Mouse (Mus musculus) embryonic facial prominence, embryonic 11.5 days (tissue): ENCODE measurements around the gene Zswim9. TPM values are rescaled to one million over a fixed set of nuclear protein-coding genes. Genes with fewer than 3 reads are reported as not detected.

ENCODE experiments used
- ATAC-seq: fragments of 200-750 bp; cut with Nextera tagmentation; replicated peaks from 2 replicates; pipeline ENCODE4 v1.8.0; 2017; ENCODE audit warnings: low read depth; ENCODE audit not compliant: insufficient number of reproducible peaks, low FRiP score, low TSS enrichment
- DNase-seq: peaks from one replicate; pipeline ENCODE4 v3.0.0-alpha.2; 2015; ENCODE audit warnings: low spot score
- H3K27ac ChIP-seq: fragments of 300-500 bp; sonication (generic); replicated peaks from 2 replicates; pipeline ENCODE4 v1.5.1; 2014; ENCODE audit warnings: mild to moderate bottlenecking, low read depth, low read length, control low read depth
- H3K27me3 ChIP-seq: fragments of 300-500 bp; sonication (generic); 2 replicates; pipeline ENCODE4 v1.6.1; 2014; ENCODE audit warnings: mild to moderate bottlenecking, low read length, moderate library complexity, mixed read lengths; ENCODE audit not compliant: control insufficient read depth, insufficient read depth
- H3K36me3 ChIP-seq: fragments of 300-500 bp; sonication (generic); replicated peaks from 2 replicates; pipeline ENCODE4 v1.6.1; 2014; ENCODE audit warnings: low read depth, mild to moderate bottlenecking, low read length, moderate library complexity, mixed read lengths; ENCODE audit not compliant: control insufficient read depth, insufficient read depth
- H3K4me1 ChIP-seq: fragments of 300-500 bp; sonication (generic); 2 replicates; pipeline ENCODE4 v1.6.1; 2014; ENCODE audit warnings: low read length, mixed read lengths; ENCODE audit not compliant: control insufficient read depth, insufficient read depth
- H3K4me2 ChIP-seq: fragments of 300-500 bp; sonication (generic); 2 replicates; pipeline ENCODE4 v1.6.1; 2014; ENCODE audit warnings: low read depth, mild to moderate bottlenecking, control low read depth, low read length, moderate library complexity
- H3K4me3 ChIP-seq: fragments of 300-500 bp; sonication (generic); 2 replicates; pipeline ENCODE4 v1.5.1; 2014; ENCODE audit warnings: low read depth, low read length, control low read depth
- H3K9ac ChIP-seq: fragments of 300-500 bp; sonication (generic); replicated peaks from 2 replicates; pipeline ENCODE4 v1.6.1; 2014; ENCODE audit warnings: mild to moderate bottlenecking, control low read depth, low read length
- H3K9me3 ChIP-seq: fragments of 300-500 bp; sonication (generic); replicated peaks from 2 replicates; pipeline ENCODE4 v1.6.1; 2016; ENCODE audit warnings: mild to moderate bottlenecking, low read length, inconsistent platforms, mixed read lengths; ENCODE audit not compliant: control insufficient read depth
- WGBS: fragments of 180-500 bp; shearing (Covaris S2); extraction: QIAGEN DNeasy Blood & Tissue Kit; methylation state at CpG from one replicate; pipeline ENCODE4 v1.1.7; 2014; 5-methylcytosine and 5-hydroxymethylcytosine counted together
- polyA plus RNA-seq: library from polyadenylated mRNA; unstranded; fragments of >200 nt; fragmentation: Nextera tagmentation; extraction: Ambion mirVana; gene quantifications from 2 replicates; pipeline ENCODE4 v1.2.1, GENCODE M21; 2014

The Zswim9 gene
- polyA plus RNA-seq, 1 experiment from 2014 or later: 5.0 TPM

DNA sequence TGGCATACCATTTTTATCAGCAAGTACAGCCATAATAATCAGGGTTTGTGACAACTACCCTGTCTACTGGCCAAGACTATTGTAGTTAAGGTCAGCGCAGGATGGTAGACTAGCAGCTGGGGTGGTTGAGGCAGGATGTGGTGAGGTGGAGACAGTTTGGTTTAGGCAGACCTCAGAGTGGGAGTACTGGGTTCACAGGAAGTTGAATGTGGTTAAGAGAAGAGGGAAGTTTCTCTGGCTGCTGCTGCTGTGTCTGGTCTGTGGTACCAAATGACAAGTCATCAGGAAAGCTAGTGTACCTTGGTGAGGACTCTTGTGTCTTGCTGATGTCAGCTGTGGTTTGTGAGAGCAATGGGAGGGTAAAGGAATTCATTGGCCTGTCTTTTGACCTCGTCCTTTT is 24.3 kb upstream of the Zswim9 start:
- Histone ChIP-seq H3K9ac (no peak overlapping the region), H3K36me3 (peaks cover 14% of the 10 kb centered on the region)

DNA sequence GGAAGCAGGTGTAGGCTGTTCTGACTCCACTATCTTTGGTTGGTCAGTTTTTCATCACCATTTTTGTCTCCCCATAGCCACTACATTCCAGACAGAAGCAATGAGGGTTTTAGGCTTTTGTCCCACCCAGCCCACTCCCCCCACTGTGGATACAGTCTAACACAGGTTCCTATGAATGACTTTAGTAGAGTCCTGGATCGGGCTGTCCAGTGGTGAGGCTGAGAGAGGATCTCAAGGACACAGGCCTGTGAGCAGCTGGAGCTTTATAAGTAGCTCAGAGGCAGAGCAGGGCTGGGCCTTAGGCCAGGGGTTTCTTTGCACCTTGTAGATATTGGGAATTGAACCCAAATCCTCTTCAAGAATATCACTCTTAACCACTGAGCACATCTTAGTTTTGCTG is 23.1 kb upstream of the Zswim9 start:
- no peak for DNase-seq
- 88% methylated on average over 1 of the region's 1 CpGs for WGBS
- Histone ChIP-seq H3K27me3 (no peaks in the 10 kb centered on the region), H3K4me2 (no peak overlapping the region), H3K4me3 (no peak overlapping the region), H3K9me3 (no peaks in the 10 kb centered on the region), H3K4me1 (no peaks in the 10 kb centered on the region), H3K36me3 (peaks cover 14% of the 10 kb centered on the region), H3K9ac (no peak overlapping the region), H3K27ac (no peak overlapping the region)
- ATAC-seq: no peak

More for the DNA sequence above, 24.3 kb upstream of the Zswim9 start:
- H3K4me2 ChIP-seq: no peak overlapping the region
- WGBS: 86% methylated on average over 2 of the region's 2 CpGs
- no peaks in the 10 kb centered on the region for H3K27me3 ChIP-seq
- H3K4me1 ChIP-seq: no peaks in the 10 kb centered on the region
- no peak for ATAC-seq
- no peak for DNase-seq
- no peak overlapping the region for H3K27ac ChIP-seq
- no peak overlapping the region for H3K4me3 ChIP-seq
- no peaks in the 10 kb centered on the region for H3K9me3 ChIP-seq

DNA sequence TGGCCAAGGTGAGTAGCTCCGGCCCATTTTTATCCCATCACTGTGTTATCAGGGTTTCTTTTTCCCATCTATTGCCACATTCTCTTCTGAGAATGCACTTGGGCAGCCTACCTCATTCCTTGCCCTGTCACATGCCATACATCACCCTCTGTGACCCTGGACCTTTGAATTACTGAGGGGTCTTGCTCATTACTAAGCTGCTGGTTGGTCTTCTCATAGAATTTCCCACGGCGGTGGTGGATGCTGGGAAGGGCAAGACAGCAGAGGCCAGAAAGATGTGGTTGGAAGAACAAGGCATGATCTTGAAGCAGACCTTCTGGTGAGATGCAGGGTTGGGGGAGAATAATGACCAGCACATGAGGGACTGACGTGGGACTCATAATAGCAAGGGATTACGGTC is 20.3 kb upstream of the Zswim9 start:
- H3K4me1 ChIP-seq: no peaks in the 10 kb centered on the region
- no peak overlapping the region for H3K4me3 ChIP-seq
- H3K9ac ChIP-seq: no peak overlapping the region
- no peaks in the 10 kb centered on the region for H3K9me3 ChIP-seq
- H3K27ac ChIP-seq: no peak overlapping the region
- WGBS: 88% methylated on average over 5 of the region's 5 CpGs
- ATAC-seq (no peak), DNase-seq (no peak)
- H3K36me3 ChIP-seq: peaks cover 9% of the 10 kb centered on the region
- no peaks in the 10 kb centered on the region for H3K27me3 ChIP-seq
- no peak overlapping the region for H3K4me2 ChIP-seq

- no peaks in the 10 kb centered on the region for H3K4me1 ChIP-seq
- H3K9me3 ChIP-seq: no peaks in the 10 kb centered on the region
- H3K27me3 ChIP-seq: no peaks in the 10 kb centered on the region
- H3K9ac ChIP-seq: no peak overlapping the region
- WGBS: 88% methylated on average over 1 of the region's 1 CpGs
- DNase-seq (no peak), ATAC-seq (no peak)
- peaks cover 9% of the 10 kb centered on the region for H3K36me3 ChIP-seq
- H3K27ac ChIP-seq: no peak overlapping the region
- H3K4me2 ChIP-seq: no peak overlapping the region
- H3K4me3 ChIP-seq: no peak overlapping the region
Observed at GRCm38 (mm10) chr7:13297636-13298035, 19.1 kb upstream of the Zswim9 start.

DNA sequence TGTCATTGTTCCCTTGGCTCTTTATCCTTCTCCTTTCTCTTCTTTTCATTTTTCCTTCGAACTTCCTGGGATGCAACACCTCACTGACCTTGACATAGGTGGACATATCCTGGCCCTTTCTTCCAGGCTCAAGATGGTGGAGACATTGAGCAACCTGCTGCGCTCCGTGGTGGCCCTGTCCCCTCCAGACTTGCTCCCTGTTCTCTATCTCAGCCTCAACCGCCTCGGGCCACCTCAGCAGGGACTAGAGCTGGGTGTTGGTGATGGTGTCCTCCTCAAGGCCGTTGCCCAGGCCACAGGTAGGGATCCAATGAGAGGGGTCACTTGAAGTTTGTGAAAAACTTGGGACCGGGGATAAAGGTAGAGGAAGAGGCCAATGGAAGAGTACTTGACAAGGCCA is 16.7 kb upstream of the Zswim9 start:
- Histone ChIP-seq H3K27me3 (no peaks in the 10 kb centered on the region), H3K9me3 (no peaks in the 10 kb centered on the region), H3K9ac (no peak overlapping the region), H3K36me3 (peaks cover 8% of the 10 kb centered on the region), H3K27ac (no peak overlapping the region), H3K4me3 (no peak overlapping the region), H3K4me1 (no peaks in the 10 kb centered on the region), H3K4me2 (no peak overlapping the region)
- ATAC-seq (no peak), DNase-seq (no peak)
- WGBS: 94% methylated on average over 7 of the region's 7 CpGs

- Histone ChIP-seq H3K4me1 (no peaks in the 10 kb centered on the region), H3K9me3 (no peaks in the 10 kb centered on the region), H3K36me3 (peaks cover 5% of the 10 kb centered on the region), H3K27ac (no peak overlapping the region), H3K27me3 (no peaks in the 10 kb centered on the region), H3K4me2 (no peak overlapping the region), H3K9ac (no peak overlapping the region), H3K4me3 (no peak overlapping the region)
- ATAC-seq (no peak), DNase-seq (no peak)
- WGBS: 90% methylated on average over 11 of the region's 11 CpGs
Observed at GRCm38 (mm10) chr7:13293878-13294855, 15.6 kb upstream of the Zswim9 start.

- no peaks in the 10 kb centered on the region for H3K27me3 ChIP-seq
- no peak overlapping the region for H3K27ac ChIP-seq
- no peaks in the 10 kb centered on the region for H3K4me1 ChIP-seq
- no peak for DNase-seq
- 95% methylated on average over 2 of the region's 2 CpGs for whole genome bisulfite sequencing
- H3K4me2 ChIP-seq: no peak overlapping the region
- no peak for ATAC-seq
- H3K36me3 ChIP-seq: peaks cover 3% of the 10 kb centered on the region
- H3K9me3 ChIP-seq: no peaks in the 10 kb centered on the region
- H3K9ac ChIP-seq: no peak overlapping the region
- H3K4me3 ChIP-seq: no peak overlapping the region
Observed at GRCm38 (mm10) chr7:13291370-13291769, 12.8 kb upstream of the Zswim9 start.

- 87% methylated on average over 1 of the region's 1 CpGs for WGBS
Observed at GRCm38 (mm10) chr7:13290041-13290675, 11.6 kb upstream of the Zswim9 start.

More at GRCm38 (mm10) chr7:13290041-13290675, 11.6 kb upstream of the Zswim9 start:
- no peak overlapping the region for H3K9ac ChIP-seq
- DNase-seq (no peak), ATAC-seq (no peak)
- H3K9me3 ChIP-seq: no peaks in the 10 kb centered on the region
- H3K4me2 ChIP-seq: no peak overlapping the region
- peaks cover 5% of the 10 kb centered on the region for H3K36me3 ChIP-seq
- H3K27ac ChIP-seq: no peak overlapping the region
- H3K4me3 ChIP-seq: no peak overlapping the region
- no peaks in the 10 kb centered on the region for H3K4me1 ChIP-seq
- no peaks in the 10 kb centered on the region for H3K27me3 ChIP-seq
